Mouse (Mus musculus): ENCODE measurements around the gene Ndufs7. TPM values are rescaled to one million over a fixed set of nuclear protein-coding genes. Genes with fewer than 3 reads are reported as not detected.

Gene Ndufs7
- total RNA-seq, 2 experiments from 2014 or later, result 327 to 331 TPM

DNA sequence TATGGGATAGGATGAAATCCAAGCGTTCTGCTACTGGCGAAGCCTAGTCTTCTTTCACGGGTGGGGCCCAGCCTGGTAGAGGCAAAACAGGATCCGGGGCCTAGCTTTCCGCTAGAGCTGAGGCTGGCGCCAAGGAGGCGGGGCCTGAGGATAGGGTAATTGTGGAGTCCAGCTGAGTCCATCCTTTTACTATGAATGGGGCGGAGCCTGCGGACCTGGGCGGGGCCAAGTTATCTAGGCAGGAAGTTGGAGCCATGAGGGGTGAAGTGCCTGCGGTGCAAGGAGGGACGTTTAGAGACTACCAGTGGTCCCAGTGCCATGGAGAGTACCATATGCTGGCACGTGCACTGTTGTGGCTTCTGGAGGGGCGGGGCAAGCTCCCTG is 12.7 kb downstream of the Ndufs7 start:
- peak; percentile 95 to 99 for DNase-seq (ENCODE audit: low spot score in 2 of 2)

DNA sequence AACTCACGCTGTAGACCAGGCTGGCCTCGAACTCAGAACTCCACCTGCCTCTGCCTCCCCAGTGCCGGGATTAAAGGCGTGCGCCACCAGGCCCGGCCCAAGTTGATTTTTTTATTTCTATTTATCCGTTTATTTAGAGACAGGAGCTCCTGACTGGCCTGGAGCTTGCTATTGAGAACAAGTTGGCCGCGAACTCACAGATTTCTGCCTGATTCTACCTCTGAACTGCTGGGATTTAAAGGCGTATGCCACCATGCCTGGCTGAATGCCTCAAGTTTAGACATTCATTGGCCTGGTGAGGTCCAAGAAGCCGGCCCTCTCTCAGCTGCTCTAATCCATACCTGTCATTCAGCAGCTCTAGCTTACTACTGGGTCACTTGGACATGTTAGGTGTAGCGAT is 13.2 kb downstream of the Ndufs7 start:
- no peak for DNase-seq (ENCODE audit: low spot score in 2 of 2)

DNA sequence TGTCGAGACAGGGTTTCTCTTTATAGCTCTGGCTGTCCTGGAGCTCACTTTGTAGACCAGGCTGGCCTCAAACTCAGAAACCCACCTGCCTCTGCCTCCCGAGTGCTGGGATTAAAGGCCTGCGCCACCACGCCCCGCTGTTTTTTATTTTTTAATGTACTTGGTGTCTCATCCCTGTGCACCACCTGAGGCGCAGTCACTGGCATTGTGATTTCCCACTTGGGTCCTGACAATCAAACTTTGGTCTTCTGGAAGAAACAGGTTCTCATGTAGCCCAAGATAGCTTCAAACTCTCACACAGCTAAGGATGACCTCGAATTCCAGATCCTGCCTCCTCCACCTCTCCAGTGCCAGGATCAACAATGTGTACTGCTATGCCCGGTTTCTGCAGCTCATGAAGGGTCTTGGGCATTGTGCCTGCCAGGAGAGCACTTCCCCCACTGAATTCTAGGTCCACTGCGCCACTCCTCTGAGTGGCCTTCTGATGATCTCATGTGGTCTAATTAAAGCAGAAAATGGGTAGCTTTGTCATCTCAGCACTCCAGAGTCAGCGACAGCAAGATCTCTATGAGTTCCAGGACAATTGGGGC is 13.9 kb downstream of the Ndufs7 start:
- no peak for DNase-seq (ENCODE audit: low spot score in 2 of 2)

DNA sequence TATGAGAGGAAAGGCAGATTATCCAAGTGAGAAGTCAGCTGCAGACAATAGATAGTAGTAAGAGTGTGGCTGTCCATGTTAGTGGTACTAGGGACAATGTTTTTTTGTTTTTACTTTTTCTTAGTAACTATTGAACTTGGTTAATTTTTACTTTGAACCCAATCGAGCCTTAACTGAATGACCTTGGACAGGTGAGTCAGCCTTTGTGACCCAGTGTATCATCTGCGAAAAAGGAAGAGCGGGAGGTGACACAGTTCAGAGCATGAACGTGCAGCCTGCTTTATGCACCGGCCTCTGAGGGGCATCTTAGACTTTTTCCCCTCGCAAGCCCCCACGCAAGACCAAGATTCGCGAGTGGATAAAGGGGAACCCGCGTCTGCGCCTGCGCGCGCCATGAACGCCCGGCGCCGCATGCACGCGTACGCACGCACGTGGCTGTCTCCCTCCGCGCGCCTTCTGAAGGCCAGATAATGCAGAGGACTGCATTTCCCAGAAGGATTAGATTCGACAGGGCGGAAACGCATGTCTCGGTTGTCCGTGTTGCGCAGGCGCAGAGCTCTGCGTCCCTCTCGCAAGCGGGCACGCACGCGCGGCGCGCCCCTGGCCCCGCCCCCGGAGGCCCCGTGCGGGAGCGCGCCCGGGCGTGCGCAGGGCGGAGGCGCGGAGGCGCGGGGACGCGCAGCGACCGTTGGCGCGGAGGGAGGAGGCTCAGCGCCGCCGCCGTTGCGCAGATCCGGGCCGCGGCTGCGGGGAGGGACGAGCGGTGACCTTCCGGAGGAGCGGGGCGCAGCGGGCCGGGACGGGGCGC is 15.6 kb downstream of the Ndufs7 start:
- DNase-seq (ENCODE audit: low spot score in 2 of 2), result peak; percentile 99

DNA sequence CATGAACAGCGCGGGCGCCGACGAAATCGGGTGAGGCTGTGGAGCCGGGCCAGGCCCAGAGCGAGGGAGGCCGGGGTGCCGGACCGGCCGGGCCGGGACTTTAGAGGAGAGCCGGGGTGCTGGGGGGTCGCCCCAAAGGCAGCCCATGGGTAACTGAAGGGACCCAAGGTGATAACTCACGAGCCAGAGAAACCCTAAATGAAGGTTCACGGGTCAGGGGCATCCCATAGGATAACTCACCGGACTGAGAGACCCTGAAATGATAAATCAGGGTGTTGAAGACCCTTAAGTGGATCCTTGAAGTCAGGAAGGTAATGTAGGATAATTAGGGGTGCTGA is 16.2 kb downstream of the Ndufs7 start:
- no peak for DNase-seq (ENCODE audit: low spot score in 2 of 2)

DNA sequence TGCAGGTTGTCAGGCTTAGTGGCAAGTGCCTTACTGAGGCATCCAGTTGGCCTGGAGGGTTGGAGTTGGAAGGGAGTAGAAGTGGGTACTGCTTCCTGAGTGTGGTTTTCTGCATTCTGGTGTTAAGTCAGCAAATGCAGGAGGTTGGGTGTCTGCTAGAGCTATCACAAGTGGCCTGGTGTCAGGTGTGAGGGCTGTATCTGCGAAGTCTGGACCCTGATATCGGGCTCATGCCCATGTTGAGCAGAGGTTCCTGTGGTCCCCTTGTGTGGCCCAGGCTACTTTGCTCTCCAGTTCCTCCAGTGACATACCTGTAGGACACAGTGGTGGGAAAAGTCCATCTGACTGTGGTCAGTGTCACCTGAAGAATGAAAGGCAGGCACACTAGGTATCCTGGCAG is 21.2 kb downstream of the Ndufs7 start:
- no peak for DNase-seq (ENCODE audit: low spot score in 2 of 2)

DNA sequence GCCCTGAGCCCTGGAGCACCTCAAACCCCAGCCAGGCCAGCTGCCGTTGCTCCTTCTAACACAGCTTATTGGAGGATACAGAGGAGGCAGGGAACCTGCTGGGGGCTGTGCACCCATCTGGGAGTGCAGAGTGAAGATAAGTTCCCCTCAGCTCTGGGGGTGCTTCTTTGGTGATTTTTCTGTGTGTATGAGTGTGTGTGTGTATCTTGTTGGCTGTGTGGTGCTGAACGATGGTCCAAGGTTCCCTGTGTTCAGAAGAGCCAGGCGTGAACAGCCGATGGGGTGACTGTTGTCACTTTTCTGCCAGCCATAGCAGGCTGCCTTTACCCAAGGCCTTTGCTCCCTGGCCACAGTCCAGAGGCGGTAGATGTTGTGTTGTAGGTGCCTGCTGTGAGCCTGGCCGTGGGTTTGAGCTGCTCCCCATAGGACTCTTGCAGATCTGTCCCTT is 21.8 kb downstream of the Ndufs7 start:
- no peak for DNase-seq (ENCODE audit: low spot score in 2 of 2)

DNA sequence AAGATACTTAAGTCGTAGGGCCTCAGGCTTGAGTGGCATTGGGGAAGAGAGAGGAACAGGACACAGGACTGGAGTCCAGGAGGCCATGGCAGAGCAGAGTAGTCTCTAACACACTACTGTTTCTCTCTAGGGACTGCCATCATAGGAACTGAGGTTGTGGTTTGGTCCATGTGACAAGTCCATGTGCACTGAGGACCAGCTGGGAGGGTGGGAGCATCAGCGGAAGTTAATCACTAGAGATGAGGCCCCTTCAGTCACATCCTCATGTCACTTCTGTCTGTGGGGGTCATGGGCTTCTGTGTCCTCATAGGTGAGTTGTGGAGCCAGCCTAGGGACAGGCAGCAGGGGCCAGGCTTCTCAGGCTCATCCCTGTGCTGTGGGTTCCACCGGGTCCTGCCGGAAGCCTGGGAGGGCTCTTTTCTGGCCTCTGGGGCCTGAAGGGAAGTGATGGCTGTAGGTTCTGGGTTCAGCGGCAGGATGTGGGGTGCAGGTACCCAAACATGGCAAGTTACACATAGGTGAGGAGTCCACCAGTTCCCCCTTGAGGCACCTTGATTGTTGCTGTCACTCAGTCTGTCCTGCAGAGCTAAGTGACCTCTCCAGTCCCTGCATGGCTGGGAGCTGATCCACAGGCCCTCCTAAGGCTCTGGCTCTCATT is 22.4 kb downstream of the Ndufs7 start:
- no peak for DNase-seq (ENCODE audit: low spot score in 2 of 2)

DNA sequence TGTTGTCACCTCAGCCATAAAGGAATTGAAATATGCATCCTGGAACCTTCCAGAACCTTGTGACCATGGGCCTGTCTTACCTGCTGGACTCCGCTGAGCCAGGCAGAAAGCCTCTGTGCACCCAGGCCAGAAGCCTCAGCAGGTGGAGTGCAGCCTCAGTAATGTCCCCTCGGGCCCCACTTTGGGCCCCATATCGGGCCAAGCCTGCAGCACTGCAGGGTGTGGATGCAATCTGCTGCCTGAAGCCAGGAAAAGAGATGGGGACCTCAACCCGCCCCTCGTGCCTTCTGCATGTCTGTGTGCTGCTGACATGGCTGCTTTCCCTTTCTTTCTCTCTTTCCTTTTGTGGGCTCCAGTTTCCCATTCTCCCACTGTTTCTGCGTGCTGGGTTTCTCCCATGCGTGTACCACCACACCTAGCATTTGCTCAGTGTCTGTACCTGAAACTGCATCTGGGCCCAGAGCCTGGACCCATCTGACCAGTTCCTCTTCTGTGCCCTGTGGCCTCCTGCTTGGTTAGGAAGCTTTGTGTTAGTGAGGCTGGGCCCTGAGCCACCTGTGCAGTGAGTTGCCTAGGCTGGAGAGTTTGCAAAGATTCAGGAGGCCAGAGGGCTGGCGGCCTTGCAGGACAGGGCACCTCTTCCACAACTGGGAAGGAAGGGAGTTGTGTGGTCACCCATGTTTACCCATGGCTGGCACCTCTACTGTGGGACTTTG is 23.1 kb downstream of the Ndufs7 start:
- no peak for DNase-seq (ENCODE audit: low spot score in 2 of 2)

DNA sequence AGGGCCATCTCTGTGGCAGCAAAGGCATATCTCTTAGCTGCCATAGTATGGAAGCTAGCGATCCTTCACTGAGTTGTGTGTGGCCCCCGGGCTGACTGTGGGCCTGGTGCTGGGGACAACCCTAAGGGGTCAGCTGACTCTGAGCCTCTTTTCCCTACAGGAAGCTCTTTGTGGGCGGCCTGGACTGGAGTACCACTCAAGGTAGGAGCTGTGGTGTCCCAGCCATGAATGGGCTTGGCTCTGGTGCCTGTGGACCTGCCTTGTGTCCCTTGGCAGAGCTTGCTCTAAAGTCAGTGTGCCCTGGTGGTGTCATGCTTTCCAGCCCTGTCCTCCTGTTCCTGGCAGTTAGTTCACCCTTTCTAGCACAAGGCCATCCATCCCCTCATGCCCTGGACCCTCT is 24.9 kb downstream of the Ndufs7 start:
- DNase-seq (ENCODE audit: low spot score in 2 of 2), result no peak

DNA sequence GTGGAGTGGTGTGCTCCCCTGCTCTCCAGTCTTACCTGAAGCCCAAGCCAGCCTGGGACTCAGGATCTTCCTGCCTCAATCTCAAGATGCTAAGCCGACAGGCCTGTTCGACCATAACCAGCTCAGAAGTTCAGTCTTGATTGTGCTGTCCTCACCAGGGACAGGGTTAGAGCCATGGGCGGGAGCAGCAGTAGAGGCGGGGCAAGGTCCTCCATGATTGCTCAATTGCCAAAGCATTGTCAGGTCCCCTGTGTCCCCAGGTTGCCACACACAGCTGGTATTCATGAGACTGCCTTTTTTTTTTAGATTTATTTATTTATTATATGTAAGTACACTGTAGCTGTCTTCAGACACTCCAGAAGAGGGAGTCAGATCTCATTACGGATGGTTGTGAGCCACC is 27.3 kb downstream of the Ndufs7 start:
- no peak for DNase-seq (ENCODE audit: low spot score in 2 of 2)

DNA sequence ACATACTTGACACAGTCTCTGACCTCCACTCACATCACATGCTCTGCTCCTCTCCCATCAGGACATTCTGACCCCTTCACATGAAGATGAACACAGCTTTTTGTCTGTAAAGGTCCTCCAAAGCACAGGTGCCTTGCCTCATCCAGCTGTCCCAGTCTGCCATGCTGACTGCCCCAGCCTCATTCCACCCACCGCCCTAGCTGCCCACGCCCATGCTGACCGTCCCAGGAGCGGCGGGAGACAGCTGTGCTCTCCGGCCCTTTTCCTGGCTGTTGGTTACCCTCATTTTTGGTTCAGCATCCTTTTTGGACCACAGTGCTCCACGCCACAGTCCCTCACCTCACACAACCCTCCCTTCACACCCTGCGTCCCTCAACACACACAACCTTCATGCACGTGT is 29.5 kb downstream of the Ndufs7 start:
- DNase-seq (ENCODE audit: low spot score in 2 of 2), result no peak

DNA sequence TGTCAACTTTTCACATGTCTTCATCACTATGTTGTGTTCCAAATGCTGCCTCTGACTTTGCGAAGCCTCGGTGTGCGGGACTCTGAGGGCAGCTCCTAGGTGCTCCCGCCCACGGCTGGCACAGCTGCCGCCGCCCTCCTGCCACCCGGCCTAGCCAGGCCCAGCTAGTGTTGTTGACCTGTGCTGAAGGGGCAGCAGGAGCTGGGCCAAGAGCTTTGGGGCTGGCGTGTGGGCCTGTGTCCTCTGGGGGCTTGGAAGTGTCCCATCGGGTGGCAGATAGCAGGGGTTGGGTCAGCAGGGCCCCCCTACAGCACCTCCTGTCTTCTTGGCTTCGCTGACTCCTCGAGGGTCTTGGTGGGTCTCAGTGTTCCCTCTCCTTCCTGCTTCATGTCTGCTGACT is 30.4 kb downstream of the Ndufs7 start:
- DNase-seq (ENCODE audit: low spot score in 2 of 2), result no peak

DNA sequence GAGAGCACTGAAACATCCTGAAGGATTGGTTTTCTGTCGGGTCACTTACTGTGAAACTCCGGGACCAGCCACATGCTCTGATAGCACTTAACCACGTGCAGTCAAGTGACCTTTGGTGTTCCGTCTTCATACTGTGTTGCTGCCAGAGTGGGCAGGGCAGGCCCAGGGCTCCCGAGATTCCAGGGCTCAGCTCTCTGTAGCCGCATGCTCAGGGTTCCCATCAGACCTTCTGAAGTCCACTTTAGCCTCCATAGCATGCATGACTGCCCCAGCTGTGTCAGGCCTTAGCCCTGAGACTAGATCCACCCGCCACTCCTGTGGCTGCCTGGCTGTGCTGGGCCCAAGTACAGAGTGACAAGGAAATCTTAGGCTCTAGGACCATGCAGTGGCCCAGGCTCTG is 32.4 kb downstream of the Ndufs7 start:
- DNase-seq (ENCODE audit: low spot score in 2 of 2), result no peak

DNA sequence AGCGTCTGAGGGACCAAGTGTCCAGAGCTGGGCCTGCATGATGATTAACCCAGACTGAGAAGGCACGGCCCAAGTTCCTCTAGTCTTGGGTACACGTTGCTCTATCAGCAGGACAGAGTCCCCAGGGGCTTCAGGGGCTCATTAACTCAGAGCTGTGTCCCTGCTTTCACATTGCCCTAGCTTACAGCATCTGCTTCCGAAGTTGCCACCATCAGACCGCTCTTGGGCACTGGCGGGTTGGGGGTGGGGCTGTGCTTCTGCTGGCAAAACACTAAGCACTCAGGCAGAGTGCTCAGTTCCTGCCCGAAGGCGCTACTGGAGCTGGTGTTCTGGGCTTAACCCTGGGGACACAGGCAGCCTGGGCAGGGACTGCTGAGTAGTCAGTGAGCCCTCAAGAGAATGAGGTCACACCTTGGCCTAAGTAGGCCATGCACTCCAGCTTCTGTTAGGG is 33.0 kb downstream of the Ndufs7 start:
- DNase-seq (ENCODE audit: low spot score in 2 of 2), result no peak

DNA sequence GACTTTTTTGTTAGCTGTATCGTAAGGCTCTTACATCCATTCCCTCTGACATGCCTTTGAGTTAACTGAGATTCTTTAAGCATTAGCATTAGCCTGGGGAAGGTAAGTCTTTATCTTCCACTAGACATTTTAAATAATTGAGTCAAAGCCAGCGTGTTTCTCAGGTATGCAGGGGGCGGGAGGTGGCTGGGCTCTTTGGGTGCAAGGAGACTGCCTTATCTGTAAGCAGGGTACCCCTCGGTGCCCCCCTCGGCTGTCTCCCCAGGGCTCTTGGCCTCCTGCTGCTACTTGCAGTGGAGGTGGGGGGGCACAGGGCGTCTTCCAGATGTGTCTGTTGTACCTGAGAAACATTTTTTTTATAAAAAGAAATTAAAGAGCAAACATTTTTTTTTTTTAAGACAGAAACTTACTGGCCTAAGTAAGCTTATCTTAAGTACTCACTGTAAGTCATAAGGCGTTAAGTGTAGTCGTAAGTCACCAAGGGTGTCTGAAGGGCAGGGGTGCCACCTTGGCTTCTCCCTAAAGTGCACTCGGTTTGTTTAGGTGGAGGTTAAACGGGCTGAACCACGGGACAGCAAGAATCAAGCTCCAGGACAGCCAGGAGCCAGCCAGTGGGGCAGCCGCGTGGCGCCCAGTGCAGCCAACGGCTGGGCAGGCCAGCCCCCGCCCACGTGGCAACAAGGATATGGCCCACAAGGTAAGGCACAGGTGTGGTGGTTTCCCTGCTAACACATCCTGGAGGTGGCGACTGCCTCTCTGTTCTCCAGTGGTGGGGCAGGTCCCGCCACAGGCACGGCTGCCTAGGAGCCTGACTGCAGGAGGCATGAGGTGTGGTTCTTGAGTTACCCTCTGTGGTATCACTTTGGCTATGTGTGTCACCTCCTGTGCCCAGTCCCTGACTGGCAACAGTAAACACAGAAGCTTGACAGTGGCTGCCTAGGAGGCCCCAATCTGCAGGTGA is 33.8 kb downstream of the Ndufs7 start:
- no peak for DNase-seq (ENCODE audit: low spot score in 2 of 2)

DNA sequence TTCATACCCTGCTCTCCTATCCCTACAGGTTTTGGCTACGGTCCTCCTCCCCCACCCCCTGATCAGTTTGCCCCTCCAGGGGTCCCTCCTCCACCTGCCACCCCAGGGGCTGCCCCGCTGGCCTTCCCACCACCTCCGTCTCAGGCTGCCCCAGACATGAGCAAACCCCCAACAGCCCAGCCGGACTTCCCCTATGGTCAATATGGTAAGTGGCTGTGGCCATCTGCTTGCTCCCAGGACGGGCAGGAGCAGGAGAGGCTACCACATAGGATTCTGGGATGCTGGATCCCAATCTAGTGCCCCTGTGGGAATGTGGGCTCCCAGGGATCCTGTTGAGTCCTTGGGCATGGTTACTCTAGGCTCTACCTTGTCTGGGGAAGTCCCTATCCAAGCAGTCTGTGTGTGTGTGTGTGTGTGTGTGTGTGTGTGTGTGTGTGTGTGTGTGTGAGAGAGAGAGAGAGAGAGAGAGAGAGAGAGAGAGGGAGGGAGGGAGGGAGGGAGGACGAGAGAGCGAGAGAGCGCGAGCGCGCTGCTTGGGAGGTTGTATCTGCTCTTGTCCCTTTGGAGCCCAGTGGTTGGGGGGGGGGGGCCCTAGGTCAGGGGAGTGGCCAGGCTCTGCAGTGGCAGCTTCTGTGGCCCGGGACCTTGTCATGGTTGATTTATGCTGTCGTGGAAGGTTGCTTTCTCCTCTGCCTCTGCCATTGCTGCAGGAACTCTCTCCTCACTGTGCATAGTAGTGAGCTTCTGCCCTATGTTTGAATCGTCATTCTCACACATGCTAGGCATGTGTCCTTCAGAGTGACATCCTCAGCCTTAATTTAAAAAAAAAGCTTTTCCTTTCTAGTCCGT is 36.5 kb downstream of the Ndufs7 start:
- no peak for DNase-seq (ENCODE audit: low spot score in 2 of 2)

DNA sequence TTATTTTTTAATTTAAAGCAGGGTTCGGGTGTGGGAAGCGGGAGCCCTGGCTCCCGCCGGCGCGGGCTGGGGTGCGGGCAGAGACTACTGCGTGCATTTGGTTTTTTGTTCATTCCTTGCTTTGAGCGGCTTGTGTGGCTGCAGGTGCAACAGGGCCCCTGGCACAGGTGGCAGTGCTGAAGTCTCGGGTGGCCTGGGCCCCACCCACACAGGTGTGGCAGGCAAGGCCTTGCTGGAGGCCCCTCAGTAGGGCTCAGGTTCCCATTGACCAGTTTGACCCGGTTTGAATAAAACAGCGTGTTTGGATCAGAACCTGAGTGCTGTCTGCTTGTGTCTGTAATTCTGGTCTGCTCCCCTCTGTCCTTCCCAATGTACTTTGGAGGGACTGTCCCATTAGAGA is 39.2 kb downstream of the Ndufs7 start:
- DNase-seq (ENCODE audit: low spot score in 2 of 2), result no peak

DNA sequence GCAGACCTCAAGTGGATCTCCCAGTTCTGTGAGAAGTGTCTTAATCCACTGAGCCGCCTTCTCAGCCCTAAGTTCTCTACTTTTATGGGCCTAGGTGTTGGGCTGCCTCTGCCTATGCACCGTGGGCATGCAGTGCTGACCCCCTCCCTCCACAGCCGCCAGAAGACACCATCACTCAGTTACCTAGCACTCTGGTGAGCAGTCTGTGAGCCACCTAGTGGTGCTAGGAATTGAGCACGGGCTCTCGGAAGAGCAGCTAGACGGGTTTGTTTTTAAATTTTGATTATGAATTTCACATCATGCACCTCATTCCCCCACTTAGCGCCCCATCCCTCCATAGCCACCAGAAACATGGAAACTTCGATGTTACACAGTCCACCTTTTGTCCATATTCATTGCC is 39.7 kb downstream of the Ndufs7 start:
- no peak for DNase-seq (ENCODE audit: low spot score in 2 of 2)

Measured in gastrocnemius, postnatal 4 days (tissue).